Mouse (Mus musculus) telencephalon, adult 2 months (tissue): Measurements from ENCODE around the gene H2al1b.
A peak's percentile ranks its signal among the peaks of the same experiment; 100 is the strongest.
"Not testable (repeated sequence)": the region's sequence is repeated elsewhere in the genome, so short reads cannot be mapped to it uniquely, and the experiment has no call there.

Source experiments
- DNase-seq: peaks from one replicate; pipeline ENCODE4 v3.0.0-alpha.2; 2011; ENCODE audit warnings: low read depth, low spot score

H2al1b gene

DNA sequence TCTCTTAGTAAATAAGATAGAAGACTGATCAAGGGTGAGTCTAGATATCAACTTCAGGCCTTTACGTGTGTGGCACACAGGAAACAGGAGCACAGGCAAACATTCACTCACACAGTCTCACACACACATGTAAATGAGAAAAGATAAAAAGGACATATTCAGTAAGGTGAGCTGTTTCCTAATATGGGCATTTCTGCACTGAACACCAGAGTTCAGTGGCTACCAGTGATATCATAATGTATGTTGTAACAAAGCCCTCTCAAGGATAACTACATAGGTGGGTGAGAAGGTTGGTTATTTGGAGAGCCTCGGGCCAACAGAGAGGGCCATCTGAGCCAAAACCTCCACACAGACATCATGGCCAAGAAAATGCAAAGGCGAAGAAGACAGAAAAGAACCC is at the start of gene H2al1b:
TSS of gene H2al1b (plus strand) at position 301 of the 400 bp plus-strand sequence.
- DNase-seq = not testable (repeated sequence)

GRCm38 (mm10) chrX:11254062-11254461 is 48.2 kb upstream of the H2al1b start:
- peak; percentile 79 for DNase-seq

- no peak for DNase-seq
Observed at GRCm38 (mm10) chrX:11254521-11255207, 47.6 kb upstream of the H2al1b start.

GRCm38 (mm10) chrX:11255564-11256360 is 46.5 kb upstream of the H2al1b start:
- DNase-seq = no peak

DNA sequence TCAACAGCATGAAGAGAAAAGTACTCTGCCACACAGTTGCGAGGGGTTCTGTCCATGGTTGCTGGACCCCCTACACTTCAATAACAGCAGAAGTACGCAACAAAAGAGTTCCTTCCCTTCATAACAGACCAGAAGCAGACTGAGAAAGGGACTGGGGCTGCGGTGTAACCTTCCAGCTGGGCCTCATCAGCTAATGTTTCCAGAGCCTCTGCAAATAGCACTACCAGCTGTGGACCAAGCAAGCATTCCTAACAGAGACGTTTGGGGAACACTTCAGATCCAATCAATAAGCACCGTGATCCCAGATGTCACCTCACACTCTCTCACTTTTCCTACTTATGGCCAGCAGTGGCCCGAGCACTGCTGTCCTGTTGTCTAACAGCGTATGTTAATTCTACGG is 37.3 kb upstream of the H2al1b start:
- DNase-seq = no peak

- DNase-seq = no peak
Observed at GRCm38 (mm10) chrX:11267791-11268190, 34.4 kb upstream of the H2al1b start.

DNA sequence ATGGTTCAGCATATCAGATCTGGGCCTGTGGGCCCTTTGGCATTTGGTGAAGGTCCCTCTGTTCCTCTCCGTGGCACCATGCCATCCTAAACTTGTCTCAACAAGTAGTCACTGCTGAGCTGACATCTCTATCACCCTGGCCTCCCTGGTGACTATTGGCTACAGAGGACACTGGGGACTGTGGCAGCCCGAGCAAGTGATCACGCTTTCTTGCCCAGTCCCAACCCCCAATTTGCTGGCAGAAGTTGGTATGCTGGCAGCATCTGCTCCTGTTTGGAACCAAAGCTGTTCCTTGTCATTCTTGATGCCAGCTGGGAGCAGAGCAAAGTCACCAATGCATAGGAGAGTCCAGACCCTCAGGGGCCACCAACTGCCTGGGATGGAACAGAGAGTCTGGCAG is 33.2 kb upstream of the H2al1b start:
- no peak for DNase-seq

- no peak for DNase-seq
Observed at GRCm38 (mm10) chrX:11273190-11273589, 29.0 kb upstream of the H2al1b start.

DNA sequence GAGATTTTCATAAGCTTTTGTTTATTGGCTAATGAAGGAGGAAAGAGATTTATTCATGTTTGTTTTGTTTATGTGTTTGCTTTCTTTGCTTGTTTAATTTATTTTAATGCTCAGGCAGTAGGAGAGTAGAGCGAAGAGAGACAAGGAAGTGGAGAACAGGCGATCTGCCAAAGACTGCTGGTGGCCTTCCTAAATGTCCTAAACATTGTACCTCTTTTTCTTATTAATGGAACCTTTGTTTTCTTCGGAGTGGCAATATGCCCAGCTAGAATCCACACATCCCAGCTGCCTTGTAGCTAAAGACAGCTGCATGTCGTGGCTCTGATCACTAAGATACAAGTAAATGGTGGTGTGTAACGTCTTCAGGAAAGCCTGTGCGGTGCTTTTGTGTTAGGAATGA is 25.1 kb upstream of the H2al1b start:
- no peak for DNase-seq

DNA sequence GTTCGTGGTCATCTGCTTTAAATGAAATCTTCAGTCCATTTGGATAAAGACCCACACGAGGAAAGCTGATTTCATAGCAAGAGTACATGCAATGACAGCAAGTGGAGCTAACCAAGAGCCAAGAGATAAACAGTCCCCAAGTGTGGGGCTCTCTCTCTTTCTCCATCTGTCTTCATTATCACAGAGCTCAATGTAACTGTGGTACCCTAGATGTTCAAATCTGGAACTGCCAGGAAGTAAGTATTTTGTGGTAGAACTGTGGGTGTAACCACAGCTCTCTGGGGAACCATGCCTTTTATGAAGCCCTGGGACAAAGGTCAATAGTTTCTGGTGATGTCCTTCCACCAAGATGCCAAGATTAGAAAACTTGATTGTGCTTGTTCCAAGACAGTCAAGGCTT is 21.5 kb upstream of the H2al1b start:
- DNase-seq = no peak

DNA sequence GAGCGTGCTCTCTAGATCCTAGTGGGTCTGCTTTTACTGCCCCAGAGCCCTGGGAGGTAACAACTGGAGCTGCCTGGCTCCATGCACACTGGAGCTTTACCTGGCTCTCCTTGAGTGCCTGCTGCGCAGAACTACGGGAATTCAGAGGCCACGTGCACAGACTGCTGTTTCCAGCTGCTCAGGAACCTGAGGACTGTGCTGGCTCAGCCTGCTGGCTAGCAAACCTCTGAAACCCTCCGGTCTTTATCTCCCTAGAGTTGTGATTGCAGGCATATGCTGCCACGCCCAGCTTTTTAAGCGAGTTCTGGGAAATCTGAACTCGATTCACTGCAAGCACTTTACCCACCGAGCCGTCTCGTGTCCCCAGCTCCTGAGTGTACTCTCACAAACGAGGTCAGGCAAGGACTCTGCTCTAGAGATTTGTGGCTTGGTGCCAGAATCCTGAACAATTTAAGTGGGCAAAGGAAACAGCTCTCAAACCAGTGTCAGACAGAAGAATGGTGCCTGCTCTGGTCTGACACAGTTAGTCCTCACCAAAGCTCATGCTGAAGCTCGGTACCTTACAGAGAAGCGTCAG is 13.8 kb upstream of the H2al1b start:
- DNase-seq = no peak

GRCm38 (mm10) chrX:11289244-11289643 is 13.0 kb upstream of the H2al1b start:
- DNase-seq = no peak

DNA sequence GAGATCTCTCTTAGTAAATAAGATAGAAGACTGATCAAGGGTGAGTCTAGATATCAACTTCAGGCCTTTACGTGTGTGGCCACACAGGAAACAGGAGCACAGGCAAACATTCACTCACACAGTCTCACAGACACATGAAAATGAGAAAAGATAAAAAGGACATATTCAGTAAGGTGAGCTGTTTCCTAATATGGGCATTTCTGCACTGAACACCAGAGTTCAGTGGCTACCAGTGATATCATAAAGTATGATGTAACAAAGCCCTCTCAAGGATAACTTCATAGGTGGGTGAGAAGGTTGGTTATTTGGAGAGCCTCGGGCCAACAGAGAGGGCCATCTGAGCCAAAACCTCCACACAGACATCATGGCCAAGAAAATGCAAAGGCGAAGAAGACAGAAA is 3.3 kb upstream of the H2al1b start, which contains the start of gene H2al1a:
TSS of gene H2al1a (plus strand) at position 301 of the 400 bp plus-strand sequence.
- DNase-seq = not testable (repeated sequence)

- not testable (repeated sequence) for DNase-seq
Observed at GRCm38 (mm10) chrX:11305355-11305754, 3.1 kb downstream of the H2al1b start, which contains the start of gene H2al1c. H2al1c (plus strand) TSS chrX:11305655.

- DNase-seq = not testable (repeated sequence)
Observed at GRCm38 (mm10) chrX:11308524-11308923, 6.3 kb downstream of the H2al1b start, which contains the start of gene H2al1d. H2al1d (plus strand) TSS chrX:11308824.

DNA sequence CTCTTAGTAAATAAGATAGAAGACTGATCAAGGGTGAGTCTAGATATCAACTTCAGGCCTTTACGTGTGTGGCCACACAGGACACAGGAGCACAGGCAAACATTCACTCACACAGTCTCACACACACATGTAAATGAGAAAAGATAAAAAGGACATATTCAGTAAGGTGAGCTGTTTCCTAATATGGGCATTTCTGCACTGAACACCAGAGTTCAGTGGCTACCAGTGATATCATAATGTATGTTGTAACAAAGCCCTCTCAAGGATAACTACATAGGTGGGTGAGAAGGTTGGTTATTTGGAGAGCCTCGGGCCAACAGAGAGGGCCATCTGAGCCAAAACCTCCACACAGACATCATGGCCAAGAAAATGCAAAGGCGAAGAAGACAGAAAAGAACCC is 9.4 kb downstream of the H2al1b start, which contains the start of gene H2al1e:
TSS of gene H2al1e (plus strand) at position 301 of the 400 bp plus-strand sequence.
- not testable (repeated sequence) for DNase-seq

DNA sequence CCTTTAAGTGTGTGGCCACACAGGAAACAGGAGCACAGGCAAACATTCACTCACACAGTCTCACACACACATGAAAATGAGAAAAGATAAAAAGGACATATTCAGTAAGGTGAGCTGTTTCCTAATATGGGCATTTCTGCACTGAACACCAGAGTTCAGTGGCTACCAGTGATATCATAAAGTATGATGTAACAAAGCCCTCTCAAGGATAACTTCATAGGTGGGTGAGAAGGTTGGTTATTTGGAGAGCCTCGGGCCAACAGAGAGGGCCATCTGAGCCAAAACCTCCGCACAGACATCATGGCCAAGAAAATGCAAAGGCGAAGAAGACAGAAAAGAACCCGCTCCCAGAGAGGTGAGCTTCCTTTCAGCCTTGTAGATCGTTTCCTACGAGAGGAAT is 12.6 kb downstream of the H2al1b start, which contains the start of gene H2al1f:
TSS of gene H2al1f (plus strand) at position 301 of the 400 bp plus-strand sequence.
- not testable (repeated sequence) for DNase-seq

DNA sequence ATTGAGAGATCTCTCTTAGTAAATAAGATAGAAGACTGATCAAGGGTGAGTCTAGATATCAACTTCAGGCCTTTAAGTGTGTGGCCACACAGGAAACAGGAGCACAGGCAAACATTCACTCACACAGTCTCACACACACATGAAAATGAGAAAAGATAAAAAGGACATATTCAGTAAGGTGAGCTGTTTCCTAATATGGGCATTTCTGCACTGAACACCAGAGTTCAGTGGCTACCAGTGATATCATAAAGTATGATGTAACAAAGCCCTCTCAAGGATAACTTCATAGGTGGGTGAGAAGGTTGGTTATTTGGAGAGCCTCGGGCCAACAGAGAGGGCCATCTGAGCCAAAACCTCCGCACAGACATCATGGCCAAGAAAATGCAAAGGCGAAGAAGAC is 15.7 kb downstream of the H2al1b start, which contains the start of gene H2al1g:
TSS of gene H2al1g (plus strand) at position 301 of the 400 bp plus-strand sequence.
- not testable (repeated sequence) for DNase-seq

- not testable (repeated sequence) for DNase-seq
Observed at GRCm38 (mm10) chrX:11321192-11321591, 19.0 kb downstream of the H2al1b start, which contains the start of gene H2al1h. H2al1h (plus strand) TSS chrX:11321492.

DNA sequence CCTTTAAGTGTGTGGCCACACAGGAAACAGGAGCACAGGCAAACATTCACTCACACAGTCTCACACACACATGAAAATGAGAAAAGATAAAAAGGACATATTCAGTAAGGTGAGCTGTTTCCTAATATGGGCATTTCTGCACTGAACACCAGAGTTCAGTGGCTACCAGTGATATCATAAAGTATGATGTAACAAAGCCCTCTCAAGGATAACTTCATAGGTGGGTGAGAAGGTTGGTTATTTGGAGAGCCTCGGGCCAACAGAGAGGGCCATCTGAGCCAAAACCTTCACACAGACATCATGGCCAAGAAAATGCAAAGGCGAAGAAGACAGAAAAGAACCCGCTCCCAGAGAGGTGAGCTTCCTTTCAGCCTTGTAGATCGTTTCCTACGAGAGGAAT is 22.1 kb downstream of the H2al1b start, which contains the start of gene H2al1i:
TSS of gene H2al1i (plus strand) at position 301 of the 400 bp plus-strand sequence.
- DNase-seq = not testable (repeated sequence)

DNA sequence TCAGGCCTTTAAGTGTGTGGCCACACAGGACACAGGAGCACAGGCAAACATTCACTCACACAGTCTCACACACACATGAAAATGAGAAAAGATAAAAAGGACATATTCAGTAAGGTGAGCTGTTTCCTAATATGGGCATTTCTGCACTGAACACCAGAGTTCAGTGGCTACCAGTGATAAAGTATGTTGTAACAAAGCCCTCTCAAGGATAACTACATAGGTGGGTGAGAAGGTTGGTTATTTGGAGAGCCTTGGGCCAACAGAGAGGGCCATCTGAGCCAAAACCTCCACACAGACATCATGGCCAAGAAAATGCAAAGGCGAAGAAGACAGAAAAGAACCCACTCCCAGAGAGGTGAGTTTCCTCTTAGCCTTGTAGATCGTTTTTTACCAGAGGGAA is 25.3 kb downstream of the H2al1b start, which contains the start of gene H2al1j:
TSS of gene H2al1j (plus strand) at position 301 of the 400 bp plus-strand sequence.
- DNase-seq = not testable (repeated sequence)

DNA sequence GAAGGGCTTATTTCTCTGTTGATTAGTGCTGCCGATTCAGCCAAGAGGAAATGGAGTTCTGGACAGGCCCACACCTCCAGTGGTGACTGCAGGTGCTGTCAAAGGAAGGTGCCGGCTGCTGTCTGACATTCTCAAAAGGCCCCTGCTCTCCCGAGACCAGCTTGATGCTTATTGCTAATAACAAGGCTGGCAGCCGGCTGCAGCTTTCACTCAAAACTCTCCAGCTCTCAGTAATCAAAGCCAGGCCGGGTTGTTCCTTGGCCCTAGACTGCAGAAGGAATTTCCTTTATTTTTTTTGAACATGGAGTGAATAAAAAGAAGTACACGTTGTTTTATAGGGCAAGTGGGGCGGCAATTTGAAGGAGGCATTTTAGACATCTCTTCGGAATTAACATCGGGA is 43.5 kb downstream of the H2al1b start:
- no peak for DNase-seq
